Mouse (Mus musculus) fat pad, adult 2 months (tissue): ENCODE measurements around the gene Tubb5.
"Not testable (repeated sequence)": the region's sequence is repeated elsewhere in the genome, so short reads cannot be mapped to it uniquely, and the experiment has no call there.

Experiments
- DNase-seq: peaks from one replicate; pipeline ENCODE4 v3.0.0-alpha.2; 2011; ENCODE audit warnings: low read depth, low spot score; ENCODE audit errors: extremely low read depth

Tubb5 gene

DNA sequence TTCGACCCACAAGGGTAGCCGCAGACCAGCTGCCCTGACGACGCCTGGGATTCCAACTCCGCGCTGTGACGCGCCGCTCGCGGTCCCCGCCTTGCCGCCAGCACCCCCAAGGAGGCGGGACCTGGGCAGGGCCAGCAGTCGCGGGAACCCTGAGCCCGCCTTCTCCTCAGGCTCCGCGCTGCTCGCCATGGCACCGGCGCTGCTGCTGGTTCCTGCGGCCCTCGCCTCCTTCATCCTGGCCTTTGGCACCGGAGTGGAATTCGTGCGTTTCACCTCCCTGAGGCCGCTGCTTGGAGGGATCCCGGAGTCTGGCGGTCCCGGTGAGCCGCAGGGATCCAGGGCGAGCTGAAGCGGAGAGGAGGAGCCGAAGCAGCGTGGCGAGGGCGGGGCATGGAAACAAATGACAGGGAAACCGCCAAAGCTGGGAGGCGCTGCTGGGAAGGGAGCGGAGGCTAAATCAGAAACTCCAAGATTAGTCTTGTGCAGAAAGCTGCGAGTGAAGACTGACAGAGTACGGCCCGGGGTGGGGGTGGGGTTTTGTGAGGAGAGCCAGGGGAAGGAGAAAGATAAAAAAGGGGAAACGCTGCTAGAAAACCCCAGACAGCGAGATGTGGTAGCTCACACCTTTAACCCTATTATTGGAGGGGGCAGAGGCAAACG lies 23.2 kb upstream of the Tubb5 start, which contains the start of gene Nrm:
TSS of gene Nrm (plus strand) at position 121 of the 660 bp plus-strand sequence.
- no peak for DNase-seq

DNA sequence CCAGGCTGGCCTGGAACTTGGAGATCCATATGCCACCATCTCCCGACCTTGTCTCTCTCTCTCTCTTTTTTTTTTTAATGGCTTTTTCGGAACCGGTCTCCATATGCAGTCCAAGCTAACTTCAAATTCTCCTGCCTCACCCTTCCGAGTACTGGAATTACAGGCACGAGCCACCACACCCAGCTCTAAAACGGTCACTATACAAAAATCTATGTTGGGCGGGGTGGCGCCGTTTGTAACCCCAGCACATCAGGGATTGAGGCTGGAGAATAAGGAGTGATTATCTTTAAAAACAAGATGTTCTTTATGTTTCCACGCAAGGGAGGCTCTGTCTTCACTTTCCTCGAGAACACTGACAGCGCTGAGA lies 22.7 kb upstream of the Tubb5 start:
- no peak for DNase-seq

DNA sequence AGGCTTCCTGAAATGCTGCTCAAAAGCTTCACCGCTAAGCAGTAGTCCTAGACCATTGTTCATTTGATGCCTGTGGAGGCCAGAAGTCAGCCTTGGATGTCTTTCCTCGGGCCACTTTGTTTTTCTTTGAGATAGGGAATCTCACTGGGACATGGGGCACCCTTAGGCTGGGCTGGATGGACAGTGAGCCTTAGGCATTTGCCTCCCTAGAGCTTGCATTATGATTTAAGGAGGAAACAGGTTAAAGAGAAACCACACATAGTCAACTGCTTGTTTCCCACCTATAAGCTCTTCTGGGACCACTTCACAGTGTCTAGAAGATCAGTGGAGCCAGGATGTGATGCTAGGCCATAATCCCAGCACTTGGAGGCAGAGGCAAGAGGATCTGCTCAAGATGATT lies 21.7 kb upstream of the Tubb5 start:
- DNase-seq = no peak

DNA sequence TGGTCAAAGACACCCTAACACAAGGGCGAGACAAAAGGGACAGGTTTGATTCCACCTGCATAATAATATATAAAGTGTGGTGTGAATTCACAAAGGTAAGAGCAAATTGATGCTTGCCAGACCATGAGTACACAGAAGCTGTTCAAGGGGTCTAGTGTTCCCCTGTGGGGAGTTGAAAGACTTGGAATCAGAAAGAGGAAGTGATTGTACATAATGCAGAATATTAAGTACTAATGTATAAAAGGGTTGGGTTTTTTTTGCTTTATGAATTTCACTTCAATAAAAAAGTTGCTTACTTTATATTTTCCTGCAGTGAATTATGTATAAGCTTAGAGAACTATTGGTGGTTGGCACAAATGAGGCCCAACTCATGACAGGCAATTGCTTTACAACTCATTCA lies 21.3 kb upstream of the Tubb5 start:
- DNase-seq = no peak

DNA sequence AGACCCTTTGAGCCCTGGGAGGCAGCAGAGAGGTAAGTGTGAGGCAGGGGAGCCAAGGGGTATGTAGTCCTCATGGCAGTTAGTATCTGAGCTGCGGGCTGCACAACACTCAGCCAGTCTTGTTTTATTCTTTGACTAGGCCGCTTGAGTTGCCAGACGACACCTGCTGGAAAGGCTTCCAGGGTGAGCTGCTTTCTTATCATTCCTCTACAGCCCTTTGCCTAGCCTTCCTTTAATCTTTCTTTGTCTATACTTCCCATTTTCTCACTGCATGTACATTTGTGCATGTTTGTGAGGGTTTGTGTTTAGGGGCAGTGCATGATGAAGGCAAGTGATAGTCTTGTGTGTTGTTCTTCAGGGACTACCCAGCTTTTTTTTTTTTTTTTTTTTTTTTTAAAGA lies 12.9 kb upstream of the Tubb5 start:
- DNase-seq = no peak

DNA sequence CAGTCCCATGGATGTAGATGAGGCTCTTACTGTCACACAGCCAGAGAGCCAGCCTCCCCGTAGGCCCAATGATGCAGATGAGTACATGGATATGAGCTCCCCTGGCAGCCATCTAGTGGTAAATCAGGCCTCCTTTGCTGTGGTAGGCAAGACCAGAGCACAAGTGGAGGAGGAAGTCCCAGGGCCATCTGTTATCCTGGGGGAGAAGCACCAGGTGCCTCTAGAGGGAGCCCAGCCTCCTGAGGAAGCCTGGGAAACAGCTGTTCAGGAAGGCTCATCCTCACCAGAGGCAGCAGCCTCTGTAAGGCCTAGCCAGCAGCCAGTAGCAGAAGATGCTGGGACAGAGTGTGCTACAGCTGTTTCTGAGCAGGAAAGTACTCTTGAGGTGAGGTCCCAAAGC lies 10.0 kb upstream of the Tubb5 start:
- DNase-seq = no peak

DNA sequence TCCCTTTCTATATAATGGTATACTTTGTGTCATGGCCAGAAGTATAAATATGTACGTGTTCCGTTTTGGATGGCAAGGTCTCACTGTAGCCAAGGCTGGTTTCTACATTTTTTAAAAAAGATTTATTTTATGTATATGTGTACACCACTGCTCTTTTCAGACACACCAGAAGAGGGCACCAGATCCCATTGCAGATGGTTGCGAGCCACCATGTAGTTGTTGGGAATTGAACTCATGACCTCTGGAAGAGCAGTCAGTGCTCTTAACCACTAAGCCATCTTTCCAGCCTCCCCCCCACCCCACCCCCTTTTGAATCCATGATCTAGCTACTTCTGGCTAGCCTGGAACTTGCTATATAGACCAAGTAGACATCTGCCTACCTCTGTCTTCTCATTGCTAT lies 5.4 kb upstream of the Tubb5 start:
- no peak for DNase-seq

DNA sequence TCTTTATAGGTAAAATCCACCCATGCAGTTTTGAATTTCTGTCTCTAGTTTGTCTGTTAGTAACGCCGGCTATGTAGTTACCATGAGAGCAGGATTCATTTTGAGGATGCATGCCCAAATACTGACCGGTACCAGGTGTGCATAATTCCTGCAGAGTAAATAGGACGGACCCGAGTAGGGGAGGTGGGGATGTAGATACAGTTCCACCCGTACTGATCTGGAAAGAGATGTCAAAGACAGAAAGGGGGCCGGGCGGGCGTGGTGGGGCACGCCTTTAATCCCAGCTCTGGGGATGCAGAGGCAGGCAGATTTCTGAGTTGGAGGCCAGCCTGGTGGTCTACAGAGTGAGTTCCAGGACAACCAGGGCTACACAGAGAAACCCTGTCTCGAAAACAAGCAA lies 3.9 kb upstream of the Tubb5 start:
- no peak for DNase-seq

DNA sequence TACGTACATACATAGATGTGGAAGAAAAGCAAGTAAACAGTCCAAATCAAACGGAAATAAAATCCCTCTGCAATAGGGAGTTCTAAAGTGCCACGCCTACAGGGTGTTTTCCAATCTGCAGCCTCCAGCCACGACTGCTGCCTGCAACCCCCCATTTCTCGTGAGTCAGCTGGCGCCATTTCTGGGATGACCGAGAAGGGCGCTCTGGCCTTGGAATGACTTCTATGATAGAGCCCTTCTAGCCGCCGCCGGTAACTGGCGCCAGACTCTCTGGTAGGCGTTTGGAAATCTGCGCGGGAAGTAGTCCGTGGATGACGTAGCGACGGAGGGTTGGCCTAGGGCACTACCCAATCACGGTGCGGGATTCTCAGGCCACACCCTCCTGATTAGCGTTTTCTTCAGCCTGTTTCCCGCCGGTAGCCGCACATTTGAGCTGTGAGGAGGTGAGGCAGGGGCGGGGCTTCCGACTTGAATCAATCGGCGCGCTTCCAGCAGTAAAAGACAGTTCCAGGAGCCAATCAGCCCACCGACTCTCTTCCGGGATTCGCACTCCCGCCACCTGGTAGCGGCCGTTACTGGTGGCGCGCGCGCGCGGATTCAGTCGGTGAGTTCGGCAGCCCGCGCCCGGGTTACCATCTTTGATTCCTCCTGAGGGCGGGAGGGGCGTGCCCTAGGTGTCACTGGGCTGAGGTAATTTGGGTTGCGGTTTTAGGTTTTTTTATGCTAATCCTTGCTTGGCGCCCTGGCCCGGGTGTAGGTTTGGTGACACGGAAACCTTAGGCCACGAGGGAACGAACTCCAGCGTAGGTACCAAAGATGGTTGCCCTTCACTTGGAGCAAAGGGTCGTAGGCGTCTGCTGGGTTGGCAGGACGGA lies 3.2 kb upstream of the Tubb5 start, which contains the start of gene Mdc1:
TSS of gene Mdc1 (plus strand) at position 440 of the 875 bp plus-strand sequence.
- peak; percentile 95 for DNase-seq

DNA sequence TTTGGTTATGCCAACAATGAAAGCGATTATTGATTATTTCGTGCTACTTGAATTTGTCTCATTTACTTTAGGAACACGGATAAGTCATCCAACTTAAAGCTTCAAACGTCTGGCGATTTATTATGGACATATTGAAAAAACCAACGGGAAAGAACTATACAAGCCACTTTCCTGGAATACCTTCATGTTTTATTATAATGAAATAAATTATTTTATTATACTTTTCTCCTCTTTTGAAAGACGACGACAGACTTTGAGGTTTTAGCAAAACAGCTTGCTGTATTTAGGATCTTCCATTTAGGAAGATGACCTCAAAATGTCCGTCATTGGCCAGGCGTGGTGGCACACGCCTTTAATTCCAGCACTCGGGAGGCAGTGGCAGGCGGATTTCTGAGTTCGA lies 2.5 kb upstream of the Tubb5 start:
- DNase-seq = no peak

DNA sequence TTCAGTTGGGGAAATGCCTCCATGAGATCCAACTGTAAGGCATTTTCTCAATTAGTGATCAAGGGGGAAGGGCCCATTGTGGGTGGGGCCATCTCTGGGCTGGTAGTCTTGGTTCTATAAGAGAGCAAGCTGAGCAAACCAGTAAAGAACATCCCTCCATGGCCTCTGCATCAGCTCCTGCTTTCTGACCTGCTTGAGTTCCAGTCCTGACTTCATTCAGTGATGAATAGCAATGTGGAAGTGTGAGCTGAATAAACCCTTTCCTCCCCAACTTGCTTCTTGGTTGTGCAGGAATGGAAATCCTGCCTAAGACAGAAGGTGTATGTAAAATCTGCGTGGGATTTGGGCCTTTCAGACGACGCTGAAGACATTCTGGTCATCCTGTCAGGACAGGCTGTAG lies 896 bp upstream of the Tubb5 start:
- DNase-seq = not testable (repeated sequence)

DNA sequence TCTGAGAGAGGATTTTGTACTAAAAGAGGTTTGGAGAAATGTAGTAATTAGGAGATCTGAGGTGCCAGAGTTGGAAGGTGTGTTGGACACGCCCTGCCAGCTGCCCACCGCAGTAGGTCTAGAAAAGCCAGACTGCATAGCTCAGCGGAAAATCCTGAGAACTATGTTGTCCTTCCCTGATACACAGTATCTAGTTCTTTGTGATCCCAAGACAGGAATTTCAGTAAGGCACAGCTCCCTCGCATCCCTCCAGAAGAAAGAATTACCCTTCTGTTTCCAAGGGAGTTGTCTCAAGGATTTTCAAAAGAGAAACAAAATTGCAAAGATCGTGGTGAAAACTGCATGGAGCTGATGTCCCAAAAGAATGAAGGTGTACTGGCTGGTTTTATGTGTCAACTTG lies 464 bp upstream of the Tubb5 start:
- DNase-seq = no peak

DNA sequence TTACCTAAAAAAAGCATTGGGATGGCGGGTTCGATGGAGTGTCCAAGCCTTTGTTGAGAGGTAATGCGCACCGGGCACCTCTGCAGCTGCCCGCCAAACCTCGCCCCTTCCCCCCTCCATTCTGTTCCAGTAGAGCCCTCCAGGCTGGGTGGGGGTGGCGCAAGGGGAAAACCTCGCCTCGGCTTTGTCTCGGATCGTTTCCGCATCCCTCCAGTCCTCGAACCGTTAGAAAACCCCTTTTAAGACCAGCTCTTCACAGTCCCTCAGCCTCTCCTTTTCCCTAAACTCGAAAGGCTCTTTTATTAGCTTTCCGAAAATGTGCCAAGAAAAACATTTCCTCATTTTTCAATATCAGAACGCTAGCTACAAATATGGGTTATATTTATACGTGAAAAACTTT lies 619 bp downstream of the Tubb5 start:
- no peak for DNase-seq

DNA sequence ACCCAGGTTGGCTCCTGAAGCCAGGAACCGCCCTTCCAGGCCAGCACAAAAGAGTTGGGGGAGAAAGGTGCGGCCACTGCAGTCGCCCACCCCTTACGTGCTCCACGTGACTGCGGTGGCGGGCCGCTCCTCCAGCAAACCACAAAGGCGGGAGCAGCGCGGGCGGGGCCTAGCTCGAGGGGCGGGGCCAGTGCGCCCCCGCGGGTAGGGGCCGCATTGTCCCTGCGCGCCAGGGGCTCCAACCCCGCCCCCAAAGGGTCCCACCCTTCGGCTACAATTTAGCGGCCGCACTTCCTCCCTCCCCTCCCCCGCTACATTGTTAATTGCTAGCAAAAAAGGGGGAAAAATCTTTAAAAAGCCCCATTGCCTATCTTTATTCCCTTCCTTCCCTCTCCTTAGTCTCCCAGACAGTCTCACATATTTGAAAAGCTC lies 1.1 kb downstream of the Tubb5 start:
- DNase-seq = no peak

DNA sequence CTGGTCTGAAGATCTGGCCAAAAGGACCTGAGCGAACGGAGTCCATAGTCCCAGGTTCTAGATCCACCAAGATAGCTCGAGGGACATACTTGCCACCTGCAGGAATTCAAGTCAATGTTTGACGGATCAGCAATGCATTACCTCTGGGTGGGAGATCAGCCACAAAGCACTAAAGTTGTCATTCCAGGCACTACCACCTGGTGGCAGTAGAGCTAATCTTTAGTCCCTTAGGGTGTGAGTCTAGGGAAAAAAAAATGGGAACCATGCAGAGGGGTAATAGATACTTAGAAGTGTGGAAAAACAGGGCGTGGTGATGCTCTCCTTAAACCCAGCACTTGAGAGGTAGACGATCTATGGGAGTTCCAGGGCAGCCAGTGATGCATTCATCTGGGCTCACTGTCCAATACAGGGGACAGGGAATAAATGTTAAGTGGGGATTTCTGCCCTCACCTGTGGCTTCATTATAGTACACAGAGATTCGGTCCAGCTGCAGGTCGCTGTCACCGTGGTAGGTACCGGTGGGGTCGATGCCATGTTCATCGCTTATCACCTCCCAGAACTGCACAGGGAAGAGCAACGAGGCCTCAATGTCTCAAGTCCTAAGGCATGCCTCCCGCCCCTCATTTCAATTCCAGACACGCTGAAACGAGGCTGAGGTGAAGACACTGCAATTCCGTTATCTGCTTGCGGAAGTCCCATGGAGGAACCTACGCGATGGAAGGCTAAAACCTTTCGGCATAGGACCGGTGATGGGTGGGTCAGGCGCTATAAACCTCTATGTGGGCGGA lies 1.7 kb downstream of the Tubb5 start:
- no peak for DNase-seq

DNA sequence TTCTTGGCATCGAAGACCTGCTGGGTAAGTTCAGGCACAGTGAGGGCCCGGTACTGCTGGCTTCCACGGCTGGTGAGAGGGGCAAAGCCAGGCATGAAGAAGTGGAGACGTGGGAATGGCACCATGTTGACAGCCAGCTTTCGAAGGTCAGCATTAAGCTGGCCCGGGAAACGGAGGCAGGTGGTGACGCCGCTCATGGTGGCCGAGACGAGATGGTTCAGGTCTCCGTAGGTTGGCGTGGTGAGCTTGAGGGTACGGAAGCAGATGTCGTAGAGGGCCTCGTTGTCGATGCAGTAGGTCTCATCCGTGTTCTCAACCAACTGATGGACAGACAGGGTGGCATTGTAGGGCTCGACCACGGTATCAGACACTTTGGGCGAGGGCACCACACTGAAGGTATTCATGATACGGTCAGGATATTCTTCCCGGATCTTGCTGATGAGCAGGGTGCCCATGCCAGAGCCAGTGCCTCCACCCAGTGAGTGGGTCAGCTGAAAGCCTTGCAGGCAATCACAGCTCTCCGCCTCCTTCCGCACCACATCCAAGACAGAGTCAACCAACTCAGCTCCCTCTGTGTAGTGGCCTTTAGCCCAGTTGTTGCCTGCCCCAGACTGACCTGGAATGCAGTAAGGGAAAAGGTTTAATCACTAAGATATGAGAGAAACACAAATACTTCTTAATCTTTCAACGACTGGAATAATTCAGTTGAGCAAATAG lies 2.5 kb downstream of the Tubb5 start:
- DNase-seq = no peak

DNA sequence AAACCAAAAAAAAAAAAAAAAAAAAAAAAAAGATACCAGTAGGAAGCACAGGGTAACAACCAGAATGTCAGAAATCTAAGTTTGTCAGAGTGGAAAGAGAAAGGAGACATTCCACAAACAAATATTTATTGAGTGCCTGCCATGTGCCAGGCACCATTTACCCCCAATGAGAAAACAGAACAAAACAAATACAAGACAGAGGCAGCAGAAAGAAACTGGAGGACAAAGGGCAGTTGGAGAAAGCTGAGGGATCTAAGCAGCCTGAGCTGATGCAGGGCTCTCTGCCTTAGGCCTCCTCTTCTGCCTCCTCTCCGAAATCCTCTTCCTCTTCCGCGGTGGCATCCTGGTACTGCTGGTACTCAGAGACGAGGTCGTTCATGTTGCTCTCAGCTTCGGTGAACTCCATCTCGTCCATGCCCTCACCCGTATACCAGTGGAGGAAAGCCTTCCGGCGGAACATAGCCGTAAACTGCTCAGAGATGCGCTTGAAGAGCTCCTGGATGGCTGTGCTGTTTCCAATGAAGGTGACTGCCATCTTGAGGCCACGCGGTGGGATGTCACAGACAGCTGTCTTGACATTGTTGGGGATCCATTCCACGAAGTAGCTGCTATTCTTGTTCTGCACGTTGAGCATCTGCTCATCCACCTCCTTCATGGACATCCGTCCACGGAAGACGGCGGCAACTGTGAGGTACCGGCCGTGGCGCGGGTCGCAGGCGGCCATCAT lies 3.2 kb downstream of the Tubb5 start:
- DNase-seq = no peak

DNA sequence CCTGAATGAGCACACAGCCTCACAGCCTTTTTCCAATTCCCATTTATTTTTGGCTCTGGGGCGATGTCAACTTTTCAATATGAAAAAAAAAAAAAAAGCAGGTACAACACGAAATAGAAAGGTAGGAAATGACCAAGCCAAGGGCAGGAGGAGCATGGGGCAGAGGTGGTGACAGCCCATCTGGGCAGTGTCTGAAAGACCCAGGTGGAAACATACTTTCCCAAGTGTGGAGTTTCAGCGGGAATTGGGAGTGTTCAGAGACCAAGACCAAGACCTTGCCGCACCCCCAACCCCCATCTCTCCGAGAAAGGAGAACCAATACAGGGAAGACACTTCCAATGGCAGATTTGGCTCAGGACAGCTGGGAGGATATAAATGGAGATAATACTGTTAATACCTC lies 4.2 kb downstream of the Tubb5 start:
- no peak for DNase-seq

DNA sequence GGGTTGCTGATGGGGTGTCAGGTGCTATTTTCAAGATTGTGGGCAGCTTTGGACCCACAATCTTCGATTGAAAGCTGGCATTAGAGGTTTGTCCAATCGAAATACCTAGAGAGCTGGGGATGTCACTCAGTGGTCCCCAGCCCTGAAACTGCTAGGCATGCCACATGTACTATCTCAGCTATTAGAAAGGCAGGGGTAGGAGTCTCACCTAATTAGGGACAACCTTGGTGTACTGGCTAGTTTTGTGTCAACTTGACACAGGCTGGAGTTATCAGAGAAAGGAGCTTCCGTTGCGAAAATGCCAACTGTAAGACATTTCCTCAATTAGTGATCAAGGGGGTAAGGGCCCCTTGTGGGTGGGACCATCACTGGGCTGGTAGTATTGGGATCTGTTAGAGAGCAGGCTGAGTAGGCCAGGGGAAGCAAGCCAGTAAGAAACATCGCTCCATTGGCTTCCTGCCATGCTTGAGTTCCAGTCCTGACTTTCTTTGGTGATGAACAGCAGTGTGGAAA lies 4.8 kb downstream of the Tubb5 start:
- DNase-seq = no peak
